Mouse (Mus musculus) testis, adult 2 months (tissue): ENCODE measurements around the gene Ihh.

Experiments used
- CTCF ChIP-seq: fragments of 200-500 bp; IDR thresholded peaks from 2 replicates; pipeline ENCODE4 v1.5.1; 2012; ENCODE audit warnings: low read depth, mild to moderate bottlenecking, inconsistent platforms, low read length, moderate library complexity; ENCODE audit not compliant: control insufficient read depth, insufficient read depth, insufficient replicate concordance
- POLR2A ChIP-seq: fragments of 200-500 bp; IDR thresholded peaks from 2 replicates; pipeline ENCODE4 v1.6.1; 2012; ENCODE audit warnings: low read depth, mild to moderate bottlenecking, inconsistent platforms, low read length, moderate library complexity; ENCODE audit not compliant: control insufficient read depth

DNA sequence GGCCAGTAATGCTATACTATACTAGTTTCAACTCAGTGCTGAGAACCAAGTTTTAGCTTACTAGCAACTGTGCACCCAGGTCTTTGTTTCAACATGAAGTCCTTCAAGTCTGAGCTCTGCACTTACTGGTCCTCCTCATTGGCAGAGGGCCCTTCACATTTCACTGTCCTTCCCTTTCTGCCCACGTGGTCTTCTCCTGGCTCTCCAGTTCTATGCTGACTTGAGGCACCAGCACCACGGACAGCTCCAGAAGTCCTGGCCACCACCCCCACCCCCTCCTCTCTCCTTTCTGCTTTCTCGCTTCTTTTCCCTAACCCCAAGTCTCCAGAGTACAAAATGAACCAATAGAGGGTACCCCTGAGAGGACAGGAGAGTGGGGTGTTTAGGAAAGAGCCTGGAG, 11.7 kb downstream of the Ihh start:
- TF ChIP-seq CTCF (no peak), POLR2A (no peak)
